Mouse (Mus musculus) lung, embryonic 16.5 days (tissue): ENCODE measurements at regions not wholly inside any gene's neighbourhood (a gene's known extent, or its start where the extent isn't known, plus 50 kb on each side); places are given as distances from the start of the nearest gene placed in this dataset.

ENCODE experiments used
- ATAC-seq: fragments of 200-750 bp; cut with Nextera tagmentation; 2 replicates; pipeline ENCODE4 v1.8.0; 2017; ENCODE audit warnings: low read depth, mild to moderate bottlenecking, moderate library complexity
- H3K27ac ChIP-seq: fragments of 300-500 bp; sonication (generic); 2 replicates; pipeline ENCODE4 v1.5.1; 2014; ENCODE audit warnings: mild to moderate bottlenecking, control low read depth, low read length
- H3K27me3 ChIP-seq: fragments of 300-500 bp; sonication (generic); 2 replicates; pipeline ENCODE4 v1.6.1; 2014; ENCODE audit warnings: low read depth, low read length, mixed read lengths; ENCODE audit not compliant: control insufficient read depth, insufficient read depth
- H3K36me3 ChIP-seq: fragments of 300-500 bp; sonication (generic); 2 replicates; pipeline ENCODE4 v1.6.1; 2014; ENCODE audit warnings: low read length; ENCODE audit not compliant: control insufficient read depth, insufficient read depth
- H3K4me1 ChIP-seq: fragments of 300-500 bp; sonication (generic); replicated peaks from 2 replicates; pipeline ENCODE4 v1.6.1; 2014; ENCODE audit warnings: low read length, mixed read lengths; ENCODE audit not compliant: control insufficient read depth, insufficient read depth
- H3K4me2 ChIP-seq: fragments of 300-500 bp; sonication (generic); 2 replicates; pipeline ENCODE4 v1.6.1; 2014; ENCODE audit warnings: low read depth, low read length, control low read depth
- H3K4me3 ChIP-seq: fragments of 300-500 bp; sonication (generic); 2 replicates; pipeline ENCODE4 v1.5.1; 2014; ENCODE audit warnings: mild to moderate bottlenecking, low read length, control low read depth
- H3K9ac ChIP-seq: fragments of 300-500 bp; sonication (generic); 2 replicates; pipeline ENCODE4 v1.6.1; 2014; ENCODE audit warnings: low read length, control low read depth
- H3K9me3 ChIP-seq: fragments of 300-500 bp; sonication (generic); 2 replicates; pipeline ENCODE4 v1.6.1; 2016; ENCODE audit warnings: low read length; ENCODE audit not compliant: control insufficient read depth
- WGBS: fragments of 180-500 bp; shearing (Covaris S2); extraction: QIAGEN DNeasy Blood & Tissue Kit; methylation state at CpG from one replicate; pipeline ENCODE4 v1.1.7; 2014; 5-methylcytosine and 5-hydroxymethylcytosine counted together

GRCm38 (mm10) chr16:25615229-25615628, 68.3 kb upstream of the Trp63 start:
- Histone ChIP-seq H3K27me3 (no peaks in the 10 kb centered on the region), H3K4me3 (no peak overlapping the region), H3K27ac (no peak overlapping the region), H3K9me3 (no peaks in the 10 kb centered on the region), H3K4me1 (no peaks in the 10 kb centered on the region), H3K9ac (no peak overlapping the region), H3K36me3 (no peaks in the 10 kb centered on the region), H3K4me2 (no peak overlapping the region)
- WGBS, result 56% methylated on average over 4 of the region's 4 CpGs
- no peak for ATAC-seq

DNA sequence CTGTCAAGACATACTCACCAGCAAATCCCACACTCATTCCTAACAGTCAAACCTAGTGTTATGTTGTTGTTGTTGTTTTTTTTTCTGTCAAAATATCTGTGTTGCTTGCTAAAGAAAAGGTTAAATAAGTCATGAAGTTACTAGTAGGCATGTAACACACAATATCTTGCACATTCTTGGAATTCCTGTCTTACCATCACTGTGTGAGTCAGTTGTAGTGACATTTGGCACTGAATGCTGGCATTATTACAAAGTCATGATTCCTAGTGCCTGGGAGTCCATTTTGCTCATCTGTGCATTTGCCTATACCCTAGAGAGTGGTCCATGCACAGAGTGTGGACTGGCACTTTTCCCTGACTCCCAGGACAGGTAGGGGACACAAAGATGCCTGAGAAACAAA, 67.9 kb upstream of the Trp63 start:
- H3K36me3 ChIP-seq, result no peaks in the 10 kb centered on the region
- no peak overlapping the region for H3K9ac ChIP-seq
- H3K4me1 ChIP-seq, result no peaks in the 10 kb centered on the region
- ATAC-seq, result no peak
- H3K27ac ChIP-seq, result no peak overlapping the region
- no peaks in the 10 kb centered on the region for H3K27me3 ChIP-seq
- H3K9me3 ChIP-seq, result no peaks in the 10 kb centered on the region
- H3K4me2 ChIP-seq, result no peak overlapping the region
- no peak overlapping the region for H3K4me3 ChIP-seq

DNA sequence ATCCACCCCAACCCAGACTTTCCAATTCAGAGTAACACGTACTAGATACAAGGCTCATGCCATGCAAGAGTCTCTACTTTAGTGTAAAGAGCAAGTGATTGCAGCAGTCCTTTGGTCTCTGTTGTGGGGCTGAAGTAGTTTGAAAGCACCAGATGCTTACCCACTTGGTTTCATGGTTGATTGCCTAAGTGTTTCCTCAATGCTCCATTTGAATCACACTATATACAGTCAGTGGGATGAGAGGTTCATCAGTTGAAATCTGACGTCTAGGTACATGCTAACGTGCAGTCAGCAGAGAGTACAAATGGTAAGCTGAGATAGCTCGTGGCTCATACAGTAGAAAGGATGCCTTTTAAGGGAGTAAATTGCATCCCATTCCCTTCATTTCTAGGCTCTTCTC, 64.7 kb upstream of the Trp63 start:
- no peaks in the 10 kb centered on the region for H3K27me3 ChIP-seq
- H3K36me3 ChIP-seq, result no peaks in the 10 kb centered on the region
- H3K4me2 ChIP-seq, result no peak overlapping the region
- H3K9ac ChIP-seq, result no peak overlapping the region
- H3K27ac ChIP-seq, result no peak overlapping the region
- no peaks in the 10 kb centered on the region for H3K4me1 ChIP-seq
- H3K9me3 ChIP-seq, result no peaks in the 10 kb centered on the region
- no peak for ATAC-seq
- 85% methylated on average over 4 of the region's 4 CpGs for WGBS
- no peak overlapping the region for H3K4me3 ChIP-seq

DNA sequence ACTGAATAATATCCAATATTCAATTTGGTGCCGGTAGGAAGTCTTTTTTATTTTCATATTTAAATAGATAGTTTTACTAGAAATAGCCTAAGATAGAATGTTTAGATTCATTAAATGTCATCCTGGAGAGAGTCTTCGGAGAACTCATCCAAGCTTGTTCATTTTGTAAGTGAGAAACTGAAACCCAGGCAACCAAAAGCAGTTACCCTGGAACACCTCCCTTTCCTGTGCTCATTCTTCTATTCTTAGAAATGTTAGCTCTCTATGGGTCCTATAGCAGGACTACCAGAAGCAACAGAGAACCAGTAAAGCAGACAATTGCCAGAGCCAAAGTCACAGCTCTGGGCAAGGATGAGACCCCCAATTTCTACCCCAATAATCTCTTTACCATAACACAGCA, 60.9 kb upstream of the Trp63 start:
- no peaks in the 10 kb centered on the region for H3K27me3 ChIP-seq
- no peaks in the 10 kb centered on the region for H3K4me1 ChIP-seq
- no peaks in the 10 kb centered on the region for H3K9me3 ChIP-seq
- no peak overlapping the region for H3K4me3 ChIP-seq
- H3K36me3 ChIP-seq, result no peaks in the 10 kb centered on the region
- H3K9ac ChIP-seq, result no peak overlapping the region
- H3K27ac ChIP-seq, result no peak overlapping the region
- no peak overlapping the region for H3K4me2 ChIP-seq
- WGBS, result 87% methylated on average over 2 of the region's 2 CpGs
- no peak for ATAC-seq

DNA sequence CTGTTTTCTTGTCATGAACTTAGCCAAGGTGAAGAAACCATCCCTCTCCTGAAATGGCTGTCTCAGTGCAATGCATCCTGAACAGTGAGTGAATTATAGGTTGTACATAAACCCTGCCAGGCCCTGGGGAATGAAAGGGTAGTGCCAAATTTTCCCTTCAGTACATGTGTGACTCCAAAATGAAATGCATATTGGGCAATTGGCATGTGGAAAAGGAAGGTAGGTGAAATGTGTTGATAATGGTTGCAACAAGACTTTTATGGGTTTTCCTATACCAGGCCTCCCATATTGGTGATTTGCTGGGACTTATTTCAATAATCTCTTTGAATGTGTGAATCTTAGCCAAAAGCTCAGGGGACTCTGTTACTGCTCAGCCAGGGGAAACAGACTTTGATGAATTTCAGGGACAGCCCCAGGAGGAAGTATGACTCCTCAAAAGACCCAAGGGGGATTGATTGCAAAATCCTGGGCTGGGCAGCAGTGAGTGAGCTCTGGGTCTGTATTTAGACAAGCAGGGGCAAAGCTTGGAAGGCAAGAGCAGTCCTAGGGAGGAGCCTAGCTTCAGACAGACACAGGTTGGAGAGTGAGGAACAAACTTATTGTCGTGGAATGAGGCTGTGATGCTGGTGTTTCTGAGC, 59.5 kb upstream of the Trp63 start:
- no peak for ATAC-seq
- Histone ChIP-seq H3K27me3 (no peaks in the 10 kb centered on the region), H3K4me3 (no peak overlapping the region), H3K36me3 (no peaks in the 10 kb centered on the region), H3K27ac (no peak overlapping the region), H3K9ac (no peak overlapping the region), H3K4me2 (no peak overlapping the region), H3K4me1 (no peaks in the 10 kb centered on the region), H3K9me3 (no peaks in the 10 kb centered on the region)
- 59% methylated on average over 1 of the region's 1 CpGs for WGBS

GRCm38 (mm10) chr16:25629750-25630149, 53.8 kb upstream of the Trp63 start:
- Histone ChIP-seq H3K9ac (no peak overlapping the region), H3K4me3 (no peak overlapping the region), H3K9me3 (no peaks in the 10 kb centered on the region), H3K4me1 (no peaks in the 10 kb centered on the region), H3K27me3 (no peaks in the 10 kb centered on the region), H3K36me3 (no peaks in the 10 kb centered on the region), H3K27ac (no peak overlapping the region), H3K4me2 (no peak overlapping the region)
- WGBS, result 50% methylated on average over 3 of the region's 3 CpGs
- no peak for ATAC-seq

DNA sequence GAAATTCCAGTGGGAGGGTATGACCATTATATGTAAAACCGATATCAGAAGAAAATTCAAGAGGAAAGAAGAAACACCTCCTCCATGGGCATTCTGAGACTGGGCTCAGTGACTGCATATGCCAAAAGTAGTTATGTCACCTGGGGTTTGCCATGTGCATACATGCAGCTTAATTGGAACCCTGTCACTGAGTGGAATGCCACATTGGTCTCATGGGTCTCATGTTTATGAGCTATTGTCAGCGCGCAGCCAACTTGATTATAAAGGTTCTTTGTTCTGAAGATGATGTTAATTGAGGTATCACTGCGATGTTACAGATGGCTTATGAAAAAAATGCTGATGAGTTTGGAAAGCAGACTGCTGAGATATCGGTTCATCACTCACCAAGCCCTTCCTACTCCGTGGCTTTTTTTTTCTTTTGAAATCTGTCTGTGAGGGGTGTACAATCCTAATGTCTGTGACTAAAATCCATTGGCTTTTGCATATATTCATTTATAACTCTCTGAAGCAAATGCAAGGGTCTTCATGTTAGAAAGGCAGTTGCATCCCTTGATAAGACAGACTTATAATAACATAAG, 52.3 kb upstream of the Trp63 start:
- H3K4me2 ChIP-seq, result no peak overlapping the region

More for the DNA sequence above, 52.3 kb upstream of the Trp63 start:
- no peaks in the 10 kb centered on the region for H3K4me1 ChIP-seq
- WGBS, result 81% methylated on average over 6 of the region's 6 CpGs
- no peak overlapping the region for H3K4me3 ChIP-seq
- no peak for ATAC-seq
- no peaks in the 10 kb centered on the region for H3K9me3 ChIP-seq
- no peak overlapping the region for H3K9ac ChIP-seq
- H3K36me3 ChIP-seq, result no peaks in the 10 kb centered on the region
- no peak overlapping the region for H3K27ac ChIP-seq
- no peaks in the 10 kb centered on the region for H3K27me3 ChIP-seq
